Mouse (Mus musculus): Measurements from ENCODE around the gene Cdh6. TPM values are rescaled to one million over a fixed set of nuclear protein-coding genes. Genes with fewer than 3 reads are reported as not detected.

Cdh6 gene
- polyA plus RNA-seq, 1 experiment from 2014 or later: 11.2 TPM

DNA sequence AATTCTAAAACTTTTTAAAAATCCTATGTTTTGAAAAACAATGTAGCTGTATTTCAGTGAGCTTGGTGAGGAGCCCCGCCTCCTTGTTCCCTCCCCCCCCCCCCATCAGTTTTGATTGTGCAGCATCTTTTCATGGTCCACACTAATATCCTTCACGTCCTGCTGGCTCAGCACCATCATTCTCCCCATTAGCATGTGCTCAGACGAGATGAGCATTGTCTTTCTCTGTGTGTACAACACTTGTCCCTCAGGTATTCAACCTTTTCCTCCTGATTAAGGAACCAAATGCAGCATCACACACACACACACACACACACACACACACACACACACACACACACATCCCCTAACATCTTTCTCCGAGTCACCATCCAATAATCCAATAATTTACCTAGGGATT lies 164.7 kb downstream of the Cdh6 start:
- H3K27me3 ChIP-seq (ENCODE audit: insufficient read depth, poor library complexity, severe bottlenecking): no peaks in the 10 kb centered on the region
- no peak overlapping the region for H3K27ac ChIP-seq
- no peaks in the 10 kb centered on the region for H3K4me1 ChIP-seq (replicated peaks)
- 75% methylated on average over 4 of the region's 4 CpGs for WGBS
- no peak for DNase-seq (ENCODE audit: low spot score)
- H3K4me3 ChIP-seq: no peak overlapping the region
- H3K9me3 ChIP-seq: peaks cover 3% of the 10 kb centered on the region; the same call in 1 of the 2 replicates
- no peaks in the 10 kb centered on the region for H3K36me3 ChIP-seq

DNA sequence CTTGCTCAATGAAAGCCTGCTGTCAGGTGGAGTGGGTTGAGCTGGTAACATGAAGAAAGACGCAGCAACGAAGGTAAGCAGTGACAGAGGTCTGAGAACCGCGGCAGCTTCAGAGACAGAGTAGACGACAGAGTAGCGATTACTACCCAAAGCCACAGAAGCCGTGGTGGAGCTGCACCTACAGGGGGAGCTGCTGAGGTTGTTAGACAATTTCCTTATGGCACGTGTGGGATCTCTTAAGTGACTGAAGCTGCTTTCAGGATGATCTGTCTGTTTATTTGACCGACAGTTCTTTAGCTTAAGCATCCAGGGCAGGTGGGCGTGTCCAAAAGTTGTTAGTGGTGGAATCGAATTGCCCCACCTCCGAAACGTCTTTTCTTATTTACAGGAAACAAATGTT lies 167.5 kb downstream of the Cdh6 start:
- Histone ChIP-seq H3K36me3 (no peaks in the 10 kb centered on the region), H3K4me3 (no peak overlapping the region), H3K9me3 (no peaks in the 10 kb centered on the region), H3K4me1 (replicated peaks) (no peaks in the 10 kb centered on the region), H3K27me3 (ENCODE audit: insufficient read depth, poor library complexity, severe bottlenecking) (no peaks in the 10 kb centered on the region), H3K27ac (no peak overlapping the region)
- DNase-seq (ENCODE audit: low spot score): no peak
- 77% methylated on average over 13 of the region's 13 CpGs for WGBS

GRCm38 (mm10) chr15:13001549-13001948 lies 171.9 kb downstream of the Cdh6 start:
- Histone ChIP-seq H3K27ac (no peak overlapping the region), H3K27me3 (ENCODE audit: insufficient read depth, poor library complexity, severe bottlenecking) (no peaks in the 10 kb centered on the region), H3K36me3 (no peaks in the 10 kb centered on the region), H3K4me1 (replicated peaks) (no peaks in the 10 kb centered on the region), H3K9me3 (no peaks in the 10 kb centered on the region), H3K4me3 (no peak overlapping the region)
- 78% methylated on average over 7 of the region's 7 CpGs for WGBS
- DNase-seq (ENCODE audit: low spot score): no peak

GRCm38 (mm10) chr15:12994563-12995359 lies 178.7 kb downstream of the Cdh6 start:
- no peak for DNase-seq (ENCODE audit: low spot score)
- Histone ChIP-seq H3K9me3 (peaks cover 14% of the 10 kb centered on the region; the same call in 1 of the 2 replicates), H3K4me1 (replicated peaks) (no peaks in the 10 kb centered on the region), H3K36me3 (no peaks in the 10 kb centered on the region), H3K27me3 (ENCODE audit: insufficient read depth, poor library complexity, severe bottlenecking) (no peaks in the 10 kb centered on the region), H3K27ac (no peak overlapping the region), H3K4me3 (no peak overlapping the region)
- WGBS: 71% methylated on average over 9 of the region's 9 CpGs

Measured in hindbrain, embryonic 10.5 days (tissue).